Mouse (Mus musculus) subcutaneous adipose tissue, adult 2 months (tissue): ENCODE measurements around the gene Tgoln1. TPM values are rescaled to one million over a fixed set of nuclear protein-coding genes. Genes with fewer than 3 reads are reported as not detected.

Experiments used
- polyA plus RNA-seq: library from polyadenylated mRNA; depleted of rRNA; stranded (reverse); fragments of >200 nt; gene quantifications from 2 replicates; pipeline ENCODE4 v1.2.3, GENCODE M21; 2012; ENCODE audit warnings: low replicate concordance; rRNA removed

Gene Tgoln1
- polyA plus RNA-seq = 55.6 and 77.0 TPM in 2 replicates

GRCm38 (mm10) chr6:72616643-72617288 lies at the start of gene Tgoln1:
Gene Tgoln1 (minus strand): TSS chr6:72617000.

GRCm38 (mm10) chr6:72597956-72598753 lies 18.6 kb downstream of the Tgoln1 start, which contains the start of the genes Elmod3 and Retsat:
Gene Elmod3 (minus strand): TSS chr6:72598413.
Gene Retsat (plus strand): TSS chr6:72598475.

Other genes starting within 250 kb of the Tgoln1 start
- gene Vamp5, start 236.5 kb downstream of the Tgoln1 start, polyA plus RNA-seq = 22.3 and 33.6 TPM in 2 replicates
- gene Vamp8, start 226.3 kb downstream of the Tgoln1 start, polyA plus RNA-seq = 111 and 113 TPM in 2 replicates
- 38.4 and 41.4 TPM in 2 replicates for gene Ggcx, start 202.7 kb downstream of the Tgoln1 start, polyA plus RNA-seq
- 115 and 120 TPM in 2 replicates for gene Mat2a, start 177.4 kb downstream of the Tgoln1 start, polyA plus RNA-seq
- gene Sh2d6, start 95.3 kb downstream of the Tgoln1 start, polyA plus RNA-seq = 0.57 and 1.0 TPM in 2 replicates
- gene Capg, start 72.6 kb downstream of the Tgoln1 start, polyA plus RNA-seq = 56.2 and 70.5 TPM in 2 replicates
- 32.9 and 43.9 TPM in 2 replicates for gene Elmod3, start 18.6 kb downstream of the Tgoln1 start, polyA plus RNA-seq
- 67.1 and 126 TPM in 2 replicates for gene Retsat, start 18.5 kb downstream of the Tgoln1 start, polyA plus RNA-seq
- 26.3 and 37.2 TPM in 2 replicates for gene Tcf7l1, start 172.3 kb upstream of the Tgoln1 start, polyA plus RNA-seq